ENCODE assay signal across 19 mouse cellular contexts in genomic region chr9:52761257-52761656, GRCm38 (mm10).
A peak's percentile ranks its signal among the peaks of the same experiment; 100 is the strongest.
DNase-seq lines count a peak whose midpoint lies in the region; ATAC-seq and TF ChIP-seq lines count a peak whose summit lies in the region.
"Had no signal": no experiment of that assay in that cellular context is flagged by ENCODE, and none has a peak within 500 bp of the region (broad histone marks: within the 10 kb centered on the region; RNA-seq: fewer than 3 reads in every experiment).

No protein-coding gene starts in this region.

- peaks cover 0 to 11% of the 10 kb centered on the region in 2 experiments; a peak in 2 of 4 replicates for H3K4me1 ChIP-seq in heart, embryonic 14.5 days (ENCODE audit: control insufficient read depth in 2 of 2, insufficient read depth in 2 of 2, low read length in 2 of 2)
- H3K4me1 ChIP-seq in liver, postnatal 0 days (ENCODE audit: insufficient read depth): no peaks in the 10 kb centered on the region
- H3K4me1 ChIP-seq: embryonic facial prominence, embryonic 12.5 days; forebrain, embryonic 15.5 days; hindbrain, embryonic 15.5 days had no signal

- H3K9me3 ChIP-seq in heart, embryonic 14.5 days (ENCODE audit: control insufficient read depth, low read length): no peaks in the 10 kb centered on the region
- no peaks in the 10 kb centered on the region for H3K9me3 ChIP-seq in liver, postnatal 0 days (ENCODE audit: low read length)
- H3K9me3 ChIP-seq: embryonic facial prominence, embryonic 12.5 days; forebrain, embryonic 15.5 days; hindbrain, embryonic 15.5 days had no signal

- H3K4me3 ChIP-seq in heart, embryonic 14.5 days (ENCODE audit: control insufficient read depth in 1 of 2, insufficient read depth in 1 of 2, low read depth in 1 of 2, low read length in 2 of 2): no peak overlapping the region
- no peak overlapping the region for H3K4me3 ChIP-seq in liver, postnatal 0 days (ENCODE audit: low read depth, low read length)
- H3K4me3 ChIP-seq: embryonic facial prominence, embryonic 12.5 days; forebrain, embryonic 15.5 days; hindbrain, embryonic 15.5 days had no signal

- H3K9ac ChIP-seq in heart, embryonic 14.5 days (ENCODE audit: low read length): no peak overlapping the region
- H3K9ac ChIP-seq in liver, postnatal 0 days (replicated peaks): no peak overlapping the region
- H3K9ac ChIP-seq: embryonic facial prominence, embryonic 12.5 days; forebrain, embryonic 15.5 days; hindbrain, embryonic 15.5 days had no signal

- peak overlapping the region; percentile 22 to 53; a peak in 2 of 4 replicates for H3K27ac ChIP-seq in heart, embryonic 14.5 days (replicated peaks in 1 of 2; ENCODE audit: control insufficient read depth in 1 of 2, insufficient read depth in 1 of 2, low read depth in 2 of 2, low read length in 2 of 2)
- H3K27ac ChIP-seq in liver, postnatal 0 days (ENCODE audit: low read depth): no peak overlapping the region
- H3K27ac ChIP-seq: embryonic facial prominence, embryonic 12.5 days; forebrain, embryonic 15.5 days; hindbrain, embryonic 15.5 days had no signal

- H3K27me3 ChIP-seq in heart, embryonic 14.5 days (ENCODE audit: control insufficient read depth, insufficient read depth, low read length): no peaks in the 10 kb centered on the region
- H3K27me3 ChIP-seq in liver, postnatal 0 days (ENCODE audit: insufficient read depth, low read length): no peaks in the 10 kb centered on the region
- H3K27me3 ChIP-seq: CH12.LX; embryonic facial prominence, embryonic 12.5 days; forebrain, embryonic 15.5 days; hindbrain, embryonic 15.5 days; Patski had no signal

- no peak for DNase-seq in heart, adult 18-20 months
- DNase-seq in heart, postnatal 10 days: peak; percentile 12 to 30
- no peak for DNase-seq in heart, adult 9 months (ENCODE audit: low spot score in 2 of 2)
- DNase-seq in liver: peak; percentile 7
- DNase-seq in liver, postnatal 0 days: no peak
- DNase-seq: adrenal gland, postnatal 14 days; cerebellum, adult 11-12 months; cerebellum, adult 9-10 months; cerebellum, postnatal 25 days; gastrocnemius, postnatal 36 days had no signal

- no peak for TF ChIP-seq EP300 in liver, postnatal 0 days (IDR thresholded peaks at IDR 0.05; ENCODE audit: low read depth)

- no peak overlapping the region for H3K4me2 ChIP-seq in heart, embryonic 14.5 days (ENCODE audit: low read length)
- no peak overlapping the region for H3K4me2 ChIP-seq in liver, postnatal 0 days (ENCODE audit: low read depth, low read length)
- H3K4me2 ChIP-seq: embryonic facial prominence, embryonic 12.5 days; forebrain, embryonic 15.5 days; heart, embryonic 11.5 days; hindbrain, embryonic 15.5 days had no signal

- intact Hi-C loops in heart, postnatal 10 days (cut with DNase I): no loop called here

- ATAC-seq in heart, embryonic 14.5 days (ENCODE audit: insufficient number of reproducible peaks, insufficient read depth, low FRiP score, low read depth): no peak
- no peak for ATAC-seq in liver, postnatal 0 days
- ATAC-seq: activated CD4-positive, CD25-positive, alpha-beta regulatory T cell, adult 4 months; forebrain, embryonic 15.5 days; intestine, embryonic 16.5 days; Patski had no signal

- no peak for TF ChIP-seq CTCF in liver, postnatal 0 days (IDR thresholded peaks at IDR 0.05; ENCODE audit: low read depth)

- H3K36me3 ChIP-seq in heart, embryonic 14.5 days (ENCODE audit: control insufficient read depth, insufficient read depth, low read length): no peaks in the 10 kb centered on the region
- H3K36me3 ChIP-seq in liver, postnatal 0 days (replicated peaks; ENCODE audit: insufficient read depth, low read length): no peaks in the 10 kb centered on the region
- H3K36me3 ChIP-seq: embryonic facial prominence, embryonic 12.5 days; forebrain, embryonic 15.5 days; hindbrain, embryonic 15.5 days had no signal

- 22% methylated on average over 5 of the region's 5 CpGs for WGBS in heart, embryonic 14.5 days
- 71% methylated on average over 5 of the region's 5 CpGs for WGBS in liver, postnatal 0 days (ENCODE audit: insufficient replicate concordance)

Comparison
In these comparisons a context has a peak if more than half of its experiments do, and no peak if none do; other contexts are left out.
1. DNase-seq: peak in heart, postnatal 10 days (2 of 2) and liver (single experiment); none in heart, adult 18-20 months (0 of 2), heart, adult 9 months (0 of 2) and liver, postnatal 0 days (single experiment).